Comparison of ENCODE assay signal across 27 mouse cellular contexts in genomic region chr7:89236592-89236991, GRCm38 (mm10).
DNase-seq lines count a peak whose midpoint lies in the region; ATAC-seq lines count a peak whose summit lies in the region.
"Had no signal": no experiment of that assay in that cellular context is flagged by ENCODE, and none has a peak within 500 bp of the region (broad histone marks: within the 10 kb centered on the region; RNA-seq: fewer than 3 reads in every experiment).

No protein-coding gene starts in this region.

- H3K4me2 ChIP-seq in kidney, embryonic 15.5 days, result no peak overlapping the region
- H3K4me2 ChIP-seq: embryonic facial prominence, embryonic 13.5 days; embryonic facial prominence, embryonic 15.5 days; forebrain, embryonic 12.5 days had no signal

- H3K4me1 ChIP-seq in kidney, embryonic 15.5 days, result no peaks in the 10 kb centered on the region
- H3K4me1 ChIP-seq: embryonic facial prominence, embryonic 15.5 days; forebrain, embryonic 10.5 days; forebrain, embryonic 12.5 days had no signal

- H3K9ac ChIP-seq in kidney, embryonic 15.5 days, result no peak overlapping the region
- H3K9ac ChIP-seq: embryonic facial prominence, embryonic 13.5 days; embryonic facial prominence, embryonic 15.5 days; forebrain, embryonic 12.5 days had no signal

- no peak for ATAC-seq in kidney, embryonic 15.5 days (replicated peaks; ENCODE audit: low FRiP score)
- ATAC-seq in megakaryocyte progenitor cell, adult 5-6 weeks (replicated peaks; ENCODE audit: poor library complexity), result peak; percentile 54
- ATAC-seq: forebrain, embryonic 14.5 days; forebrain, embryonic 16.5 days; Patski had no signal

- H3K36me3 ChIP-seq in kidney, embryonic 15.5 days, result peaks cover 12% of the 10 kb centered on the region; the same call in 1 of the 2 replicates
- no peaks in the 10 kb centered on the region for H3K36me3 ChIP-seq in macrophage (ENCODE audit: inconsistent target)
- H3K36me3 ChIP-seq: embryonic facial prominence, embryonic 15.5 days; forebrain, embryonic 12.5 days had no signal

- H3K4me3 ChIP-seq in kidney, embryonic 15.5 days (replicated peaks), result no peak overlapping the region
- H3K4me3 ChIP-seq in macrophage (ENCODE audit: inconsistent target), result no peak overlapping the region
- H3K4me3 ChIP-seq: embryonic facial prominence, embryonic 13.5 days; embryonic facial prominence, embryonic 15.5 days; erythroblast, embryonic 14.5 days; forebrain, embryonic 10.5 days; forebrain, embryonic 12.5 days had no signal

- H3K27me3 ChIP-seq in kidney, embryonic 15.5 days, result no peaks in the 10 kb centered on the region
- H3K27me3 ChIP-seq: CH12.LX; embryonic facial prominence, embryonic 13.5 days; embryonic facial prominence, embryonic 15.5 days; forebrain, embryonic 12.5 days; Patski had no signal

- DNase-seq in kidney, postnatal 14 days, result no peak
- no peak for DNase-seq in urinary bladder, adult 18-20 months (ENCODE audit: low spot score in 2 of 2)
- no peak for DNase-seq in gastrocnemius, postnatal 4 days (ENCODE audit: low spot score in 2 of 2)
- DNase-seq: adrenal gland, adult 8-10 months; adrenal gland, postnatal 14 days; adrenal gland, postnatal 36 days; B cell, adult 2 months; cerebellum, adult 11 months; cerebellum, adult 18-20 months; cerebellum, adult 8-10 months; cerebellum, adult 9-11 months; cerebellum, postnatal 14 days; cerebellum, postnatal 36 days; embryo, embryonic 11 days had no signal

- H3K9me3 ChIP-seq in kidney, embryonic 15.5 days (replicated peaks), result no peaks in the 10 kb centered on the region
- H3K9me3 ChIP-seq: embryonic facial prominence, embryonic 13.5 days; embryonic facial prominence, embryonic 15.5 days; forebrain, embryonic 10.5 days; forebrain, embryonic 12.5 days; G1E had no signal

- 75% methylated on average over 2 of the region's 2 CpGs for WGBS in kidney, embryonic 15.5 days
- 20% methylated on average over 2 of the region's 2 CpGs for WGBS in macrophage (ENCODE audit: missing documents)

- H3K79me2 ChIP-seq in macrophage (ENCODE audit: inconsistent target), result peaks cover 71% of the 10 kb centered on the region; the same call in 1 of the 2 replicates

- 0 out of 2 replicates have a peak overlapping the region, but pooled peaks have one; percentile 20 for H3K27ac ChIP-seq in kidney, embryonic 15.5 days
- peak overlapping the region; percentile 52 for H3K27ac ChIP-seq in macrophage
- H3K27ac ChIP-seq: embryonic facial prominence, embryonic 13.5 days; embryonic facial prominence, embryonic 15.5 days; forebrain, embryonic 10.5 days; forebrain, embryonic 12.5 days had no signal
